Mouse (Mus musculus): ENCODE results near the gene Tspan31. TPM values are rescaled to one million over a fixed set of nuclear protein-coding genes. Genes with fewer than 3 reads are reported as not detected.

Gene Tspan31
- 142 TPM for polyA plus RNA-seq (2017; shearing (Covaris generic))

GRCm38 (mm10) chr10:127070190-127071121 is at the start of gene Tspan31:
TSS of gene Tspan31 (minus strand) at chr10:127070264.

DNA sequence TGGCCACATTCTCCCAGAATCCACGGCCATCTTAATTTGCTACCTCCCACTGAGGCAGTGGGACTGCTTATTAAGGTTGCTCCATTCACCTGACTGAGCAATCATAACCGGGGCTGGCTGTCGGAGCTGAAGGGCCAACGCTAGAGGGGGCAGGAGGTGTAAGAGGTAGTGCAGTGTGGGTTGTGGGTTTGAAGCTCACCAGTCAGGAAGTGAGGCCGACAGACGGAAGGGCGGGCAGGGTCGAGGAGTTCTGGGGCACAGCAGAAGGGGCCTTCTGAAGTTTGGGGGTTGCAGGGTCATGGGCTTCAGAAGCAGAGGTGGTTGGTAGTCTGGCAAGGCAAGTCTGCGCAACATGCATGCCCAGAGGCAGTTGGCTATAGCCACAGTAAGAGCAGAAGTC is 5.0 kb upstream of the Tspan31 start, which contains the start of gene Agap2:
Agap2 (plus strand) TSS at position 205 of the 400 bp plus-strand sequence.

DNA sequence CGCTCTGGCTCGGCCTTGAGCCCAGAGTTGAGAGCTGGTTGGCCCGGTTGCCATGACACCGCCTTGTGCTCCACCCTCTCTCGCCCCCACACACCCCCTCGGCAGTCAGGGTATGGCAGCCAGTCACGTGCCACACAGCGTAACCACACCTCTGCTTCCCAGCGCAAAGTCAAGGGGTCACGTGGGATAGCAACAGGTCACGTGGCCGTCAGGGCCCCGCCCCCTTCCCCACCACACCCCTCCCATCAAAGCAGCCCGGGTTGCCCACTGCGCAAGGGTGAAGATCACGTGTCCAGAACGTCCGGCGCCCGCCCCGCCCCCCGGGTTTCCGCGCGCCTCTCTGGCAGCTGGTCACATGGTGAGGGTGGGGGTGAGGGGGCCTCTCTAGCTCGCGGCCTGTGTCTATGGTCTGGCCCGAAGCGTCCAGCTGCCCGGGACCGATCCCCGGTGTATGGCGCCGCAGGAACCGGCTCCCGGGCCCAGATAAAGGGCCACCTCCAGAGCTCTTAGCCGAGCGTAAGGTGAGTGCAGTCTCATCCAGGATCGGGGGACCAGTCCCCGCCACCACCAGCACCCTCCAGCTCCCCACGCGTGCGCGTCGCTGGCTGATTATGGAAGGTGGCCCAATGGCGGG is 6.7 kb downstream of the Tspan31 start, which contains the start of gene Cdk4:
Cdk4 (plus strand) TSS at position 296 of the 634 bp plus-strand sequence.

DNA sequence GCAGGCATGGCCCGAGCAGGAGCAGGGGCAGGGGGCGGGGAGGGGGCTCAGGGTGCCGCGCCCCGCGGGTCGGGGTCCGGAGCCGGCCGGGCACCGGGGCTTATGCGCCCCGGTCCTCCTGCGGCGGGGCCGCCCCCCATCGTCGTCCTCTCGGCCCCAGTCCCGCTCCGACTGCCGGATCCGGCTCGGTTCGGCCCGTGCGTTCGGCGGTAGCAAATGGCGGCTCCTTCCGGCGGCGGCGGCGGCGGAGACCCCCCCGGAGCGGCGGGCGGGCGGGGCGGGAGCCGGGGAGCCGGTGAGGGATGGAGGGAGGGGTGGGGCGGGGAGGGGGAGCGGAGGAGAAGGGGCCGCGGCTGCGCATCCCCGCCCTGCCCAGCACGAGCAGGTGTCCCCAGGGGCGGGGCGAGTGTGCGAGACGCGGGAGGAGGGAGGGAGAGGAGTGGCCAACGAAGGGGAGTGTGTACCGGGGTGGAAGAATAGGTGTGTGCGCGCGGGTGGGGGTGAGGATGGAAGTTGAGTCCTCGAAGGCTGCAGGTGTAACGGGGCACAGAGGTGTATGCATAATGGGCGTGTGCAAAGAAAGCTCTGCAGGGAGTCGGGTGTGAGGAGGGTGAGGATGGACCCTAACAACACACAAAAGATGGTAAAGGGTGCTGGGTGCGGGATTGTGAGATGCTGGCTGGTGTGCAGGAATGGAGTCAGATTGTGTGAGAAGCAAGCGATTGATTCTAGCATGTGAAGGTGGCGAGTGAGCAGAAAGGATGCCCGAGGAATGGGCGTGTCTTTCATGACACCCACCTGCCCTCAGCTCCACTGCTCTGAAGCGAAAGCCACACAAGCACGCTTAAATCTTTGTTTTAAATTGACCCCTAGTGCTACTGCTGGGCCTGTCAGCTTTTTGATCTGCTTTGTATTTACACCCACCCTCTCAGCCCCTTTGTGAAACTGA is 9.8 kb downstream of the Tspan31 start, which contains the start of gene March9:
March9 (minus strand) TSS at position 217 of the 949 bp plus-strand sequence.

GRCm38 (mm10) chr10:127047954-127048353 is 22.1 kb downstream of the Tspan31 start, which contains the start of gene Cyp27b1:
TSS of gene Cyp27b1 (plus strand) at chr10:127048250.

DNA sequence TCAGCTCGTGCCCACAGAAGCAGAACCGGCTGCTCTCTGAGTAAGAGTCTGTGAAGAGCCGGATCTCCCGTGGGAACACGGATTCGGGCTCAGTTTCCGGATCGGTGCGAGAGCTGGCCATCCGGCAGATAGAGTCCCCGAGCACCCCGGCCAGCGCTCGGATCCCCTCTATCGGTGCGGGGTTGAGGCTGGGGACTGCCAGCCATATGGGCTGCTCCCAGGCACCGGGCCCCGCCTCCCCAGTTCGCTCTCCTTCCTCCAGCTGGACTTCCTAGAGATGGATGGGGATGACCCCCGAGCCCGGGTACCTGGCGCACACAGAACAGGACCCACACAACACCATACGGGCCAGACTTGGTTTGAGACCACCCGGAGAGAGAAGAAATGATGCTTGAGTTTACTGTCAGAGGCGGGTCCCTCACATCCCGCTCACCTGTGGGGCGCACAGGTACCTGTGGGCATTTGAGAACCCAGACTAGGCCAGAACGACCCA is 28.7 kb downstream of the Tspan31 start, which contains the start of the genes Mettl1 and Eef1akmt3:
Mettl1 (plus strand) TSS at position 141 of the 493 bp plus-strand sequence.
Eef1akmt3 (minus strand) TSS at position 240 of the 493 bp plus-strand sequence.

GRCm38 (mm10) chr10:127030336-127031296 is 39.4 kb downstream of the Tspan31 start, which contains the start of gene Tsfm:
TSS of gene Tsfm (minus strand) at chr10:127030840.

Other genes starting within 250 kb of the Tspan31 start
- gene Atp23, start 168.9 kb downstream of the Tspan31 start, polyA plus RNA-seq (2017; shearing (Covaris generic)): 7.2 TPM
- gene Ctdsp2, start 91.5 kb downstream of the Tspan31 start, polyA plus RNA-seq (2017; shearing (Covaris generic)): 38.2 TPM
- not detected for gene Avil, start 69.6 kb downstream of the Tspan31 start, polyA plus RNA-seq (2017; shearing (Covaris generic))
- gene Tsfm, start 39.4 kb downstream of the Tspan31 start, polyA plus RNA-seq (2017; shearing (Covaris generic)): 21.8 TPM
- gene Mettl1, start 28.9 kb downstream of the Tspan31 start, polyA plus RNA-seq (2017; shearing (Covaris generic)): 15.7 TPM
- 0.60 TPM for gene Eef1akmt3, start 28.8 kb downstream of the Tspan31 start, polyA plus RNA-seq (2017; shearing (Covaris generic))
- gene Cyp27b1, start 22.0 kb downstream of the Tspan31 start, polyA plus RNA-seq (2017; shearing (Covaris generic)): not detected
- gene March9, start 10.1 kb downstream of the Tspan31 start, polyA plus RNA-seq (2017; shearing (Covaris generic)): 1.4 TPM
- 188 TPM for gene Cdk4, start 6.7 kb downstream of the Tspan31 start, polyA plus RNA-seq (2017; shearing (Covaris generic))
- 13.2 TPM for gene Agap2, start 5.0 kb upstream of the Tspan31 start, polyA plus RNA-seq (2017; shearing (Covaris generic))
- gene Os9, start 50.9 kb upstream of the Tspan31 start, polyA plus RNA-seq (2017; shearing (Covaris generic)): 197 TPM
- 801 TPM for gene B4galnt1, start 95.0 kb upstream of the Tspan31 start, polyA plus RNA-seq (2017; shearing (Covaris generic))
- gene Slc26a10, start 110.4 kb upstream of the Tspan31 start, polyA plus RNA-seq (2017; shearing (Covaris generic)): 11.3 TPM
- gene Arhgef25, start 119.8 kb upstream of the Tspan31 start, polyA plus RNA-seq (2017; shearing (Covaris generic)): not detected
- 90.2 TPM for gene Dtx3, start 125.5 kb upstream of the Tspan31 start, polyA plus RNA-seq (2017; shearing (Covaris generic))
- gene Pip4k2c, start 141.3 kb upstream of the Tspan31 start, polyA plus RNA-seq (2017; shearing (Covaris generic)): 26.3 TPM
- gene Kif5a, start 193.1 kb upstream of the Tspan31 start, polyA plus RNA-seq (2017; shearing (Covaris generic)): 0.06 TPM
- gene Dctn2, start 196.1 kb upstream of the Tspan31 start, polyA plus RNA-seq (2017; shearing (Covaris generic)): 69.5 TPM
- gene Mbd6, start 218.8 kb upstream of the Tspan31 start, polyA plus RNA-seq (2017; shearing (Covaris generic)): 3.4 TPM
- 59.8 TPM for gene Mars, start 241.5 kb upstream of the Tspan31 start, polyA plus RNA-seq (2017; shearing (Covaris generic))

Data from effector memory CD4-positive, alpha-beta T cell, adult 7 months (primary cell).